Mouse (Mus musculus) C3H10T1/2 (cell line): ENCODE data around the gene Csk. TPM values are rescaled to one million over a fixed set of nuclear protein-coding genes. Genes with fewer than 3 reads are reported as not detected.

Experiments
- polyA plus RNA-seq, 2 experiments: library from polyadenylated mRNA; unstranded; fragments of >200 nt; fragmentation: generic; extraction: Trizol; gene quantifications; one replicate each; pipeline ENCODE4 v1.2.1; 2012; ENCODE audit warnings: missing spikeins in 2 of 2

Csk gene
- 10 to 100 TPM; 59.7 to 79.1 TPM for polyA plus RNA-seq

DNA sequence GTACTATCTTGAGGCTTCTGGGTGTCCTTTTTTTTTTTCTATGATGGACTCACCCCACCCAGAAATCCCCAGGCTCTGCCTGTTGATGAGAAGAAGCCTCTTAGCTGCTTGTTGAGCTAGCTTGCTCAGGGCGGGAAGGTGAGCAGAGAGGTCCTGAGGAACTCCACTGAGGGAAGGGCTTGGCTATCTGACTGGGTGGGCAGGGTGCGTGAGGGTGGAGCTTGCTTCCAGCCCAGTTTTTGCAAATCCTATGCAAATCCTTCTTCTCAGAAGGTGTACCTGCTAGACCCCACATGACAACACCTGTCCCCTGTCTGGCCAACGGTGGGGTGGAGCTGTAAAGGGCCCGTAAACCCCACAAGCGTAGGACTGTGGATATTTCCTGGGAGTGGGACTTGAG, at the start of gene Csk:
Gene Csk (minus strand): TSS at position 349 of the 400 bp plus-strand sequence.

DNA sequence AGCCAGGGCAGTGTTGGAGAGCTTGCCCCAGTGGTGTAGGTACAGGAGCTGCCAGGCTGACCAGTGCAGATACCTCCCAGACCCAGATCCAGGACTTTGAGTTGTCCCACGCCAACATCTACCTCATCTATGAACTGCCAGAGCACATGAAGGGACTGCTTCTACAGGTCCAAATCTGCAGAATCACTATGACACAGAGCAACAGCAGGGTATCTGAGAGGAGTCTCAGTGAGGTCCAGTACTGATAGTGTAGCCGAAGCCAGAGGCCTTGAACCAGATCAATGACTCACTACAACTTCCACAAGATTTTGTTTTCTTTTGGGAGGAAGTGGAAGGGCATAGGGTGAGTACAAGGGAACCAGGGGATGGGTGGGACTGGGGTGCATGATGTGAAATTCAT, 34.3 kb upstream of the Csk start, which contains the start of gene Cyp1a1:
Gene Cyp1a1 (plus strand): TSS at position 178 of the 400 bp plus-strand sequence.

DNA sequence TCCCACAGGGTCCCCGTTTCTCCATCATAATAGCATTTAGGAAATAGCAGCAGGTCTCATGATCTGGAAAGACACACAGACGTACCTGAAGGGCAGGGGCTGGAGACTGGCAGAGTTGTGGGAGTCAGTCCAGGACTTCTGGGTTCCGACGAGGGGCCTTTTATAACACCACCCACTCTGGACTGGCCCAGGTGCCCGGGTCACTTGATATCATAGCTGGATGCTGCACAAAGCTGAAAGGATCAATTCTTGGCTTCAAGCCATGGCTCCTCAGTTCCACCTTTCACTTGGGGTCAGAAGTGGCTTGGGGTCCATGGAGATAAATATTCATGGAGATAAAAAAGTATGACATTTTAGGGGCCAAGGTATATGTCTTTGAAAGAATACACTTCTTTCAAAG, 30.1 kb upstream of the Csk start, which contains the start of gene Cyp1a2:
Gene Cyp1a2 (minus strand): TSS at position 184 of the 400 bp plus-strand sequence.

GRCm38 (mm10) chr9:57620674-57621073, 32.8 kb downstream of the Csk start, which contains the start of gene Lman1l:
TSS of gene Lman1l (minus strand) at chr9:57620774.

DNA sequence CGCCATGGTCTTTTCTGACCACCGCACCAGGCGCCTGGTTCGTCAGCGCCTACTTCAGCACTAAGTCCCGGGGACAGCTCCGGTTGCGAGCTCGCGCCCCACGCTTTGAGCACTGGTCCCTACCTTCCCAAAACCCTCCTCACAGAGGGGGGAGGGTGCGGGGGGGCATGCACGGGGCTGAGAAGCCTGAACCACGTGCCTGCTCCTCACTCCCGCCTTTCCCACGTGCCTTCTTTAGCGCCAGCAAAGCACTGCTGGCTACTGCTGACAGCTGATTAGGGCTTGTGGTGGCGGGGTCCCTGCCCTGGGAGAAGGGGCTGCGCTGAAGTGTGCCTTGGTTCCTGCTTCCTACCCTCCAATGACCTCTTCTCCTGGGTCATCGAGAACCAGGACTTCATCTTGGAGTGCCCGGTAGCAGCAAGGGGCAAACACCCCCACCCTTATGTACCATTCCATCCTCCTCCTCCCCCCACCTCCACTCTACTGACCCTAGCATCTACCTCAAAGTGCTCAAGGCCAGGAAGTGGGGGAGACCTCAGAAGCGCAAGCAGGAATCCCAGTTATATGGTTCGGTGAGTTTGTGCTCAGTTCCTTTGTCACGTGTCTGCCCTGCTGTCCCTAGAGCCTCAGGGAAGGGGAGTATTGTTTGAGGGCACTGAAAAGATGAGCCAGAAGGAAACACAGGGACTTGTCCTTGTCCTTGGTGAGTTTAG, 47.1 kb downstream of the Csk start, which contains the start of gene Cplx3:
Gene Cplx3 (minus strand): TSS at position 143 of the 713 bp plus-strand sequence.

DNA sequence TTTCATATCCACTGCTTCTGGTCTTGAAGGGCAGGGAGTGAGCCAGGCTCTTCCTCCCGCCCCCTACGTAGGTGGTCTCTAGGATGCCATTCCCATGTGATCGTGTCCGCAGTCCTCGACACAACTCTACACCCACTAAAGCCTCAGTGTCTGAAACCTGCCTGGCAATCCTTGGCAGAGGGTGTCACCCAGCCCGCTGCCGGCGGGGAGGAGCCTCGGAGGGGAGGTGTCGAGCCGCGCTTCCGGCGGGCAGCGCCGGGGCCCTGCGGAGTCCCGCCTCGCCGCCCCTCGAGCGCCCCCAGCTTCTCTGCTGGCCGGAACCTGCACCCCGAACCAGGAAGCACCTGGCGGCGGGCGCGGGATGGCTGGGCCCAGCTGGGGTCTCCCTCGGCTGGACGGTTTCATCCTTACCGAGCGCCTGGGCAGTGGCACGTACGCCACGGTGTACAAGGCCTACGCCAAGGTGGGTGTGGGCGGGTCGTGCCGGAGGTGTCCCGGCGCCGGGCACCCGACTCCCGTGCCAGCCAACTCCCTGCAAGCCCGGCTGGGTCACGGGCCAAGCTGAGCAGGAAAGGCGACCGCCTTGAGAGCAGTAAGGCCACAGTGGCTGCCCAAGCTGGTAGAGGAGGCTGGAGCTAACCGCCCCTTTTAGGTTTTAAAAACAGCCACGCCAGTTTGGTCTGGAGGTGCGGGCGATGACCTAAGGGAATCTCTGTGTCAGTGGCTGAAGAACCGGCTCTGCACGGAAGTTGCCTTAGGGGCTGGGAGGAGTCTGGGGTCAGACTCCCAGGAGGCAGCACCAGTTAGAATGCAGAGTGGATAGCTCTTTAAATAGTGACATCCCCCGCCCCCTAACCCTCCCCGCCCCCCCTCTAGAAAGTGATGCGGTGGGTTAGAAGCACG, 64.0 kb downstream of the Csk start, which contains the start of gene Ulk3:
Gene Ulk3 (plus strand): TSS at position 229 of the 903 bp plus-strand sequence.

Other genes with a start within 250 kb of the Csk start
- 10 to 100 TPM; 13.5 to 29.4 TPM for gene Ppcdc, start 213.5 kb downstream of the Csk start, polyA plus RNA-seq
- gene Scamp5, start 185.6 kb downstream of the Csk start, polyA plus RNA-seq, result 1 to 10 TPM; 2.9 to 6.9 TPM
- under 1 TPM; 0.02 to 0.05 TPM for gene Rpp25, start 149.6 kb downstream of the Csk start, polyA plus RNA-seq
- 100 to 1,000 TPM; 315 to 450 TPM for gene Cox5a, start 132.4 kb downstream of the Csk start, polyA plus RNA-seq
- gene Fam219b, start 116.1 kb downstream of the Csk start, polyA plus RNA-seq, result 10 to 100 TPM in 1 of 2 experiments, 1 to 10 TPM in 1; 5.1 to 17.4 TPM
- gene Mpi, start 100.9 kb downstream of the Csk start, polyA plus RNA-seq, result 10 to 100 TPM; 24.2 to 27.6 TPM
- 10 to 100 TPM; 19.6 to 33.6 TPM for gene Scamp2, start 92.7 kb downstream of the Csk start, polyA plus RNA-seq
- 1 to 10 TPM in 1 of 2 experiments, under 1 TPM in 1; 0.68 to 9.3 TPM for gene Ulk3, start 64.2 kb downstream of the Csk start, polyA plus RNA-seq
- gene Cplx3, start 47.4 kb downstream of the Csk start, polyA plus RNA-seq, result under 1 TPM in 1 of 2 experiments, not detected in 1; 0.07 TPM
- under 1 TPM; 0.05 to 0.18 TPM for gene Lman1l, start 32.9 kb downstream of the Csk start, polyA plus RNA-seq
- gene Cyp1a2, start 30.1 kb upstream of the Csk start, polyA plus RNA-seq, result not detected
- gene Cyp1a1, start 34.3 kb upstream of the Csk start, polyA plus RNA-seq, result under 1 TPM in 1 of 2 experiments, not detected in 1; 0.11 TPM
- 10 to 100 TPM in 1 of 2 experiments, 1 to 10 TPM in 1; 7.7 to 13.8 TPM for gene Edc3, start 54.9 kb upstream of the Csk start, polyA plus RNA-seq
- gene Clk3, start 112.2 kb upstream of the Csk start, polyA plus RNA-seq, result 10 to 100 TPM; 15.2 to 38.2 TPM
- gene Arid3b, start 183.2 kb upstream of the Csk start, polyA plus RNA-seq, result 1 to 10 TPM in 1 of 2 experiments, under 1 TPM in 1; 0.41 to 1.1 TPM